Mouse (Mus musculus) heart, embryonic 12.5 days (tissue): ENCODE results near the gene Dnase1l2. TPM values are rescaled to one million over a fixed set of nuclear protein-coding genes. Genes with fewer than 3 reads are reported as not detected.
"Not testable (repeated sequence)": the region's sequence is repeated elsewhere in the genome, so short reads cannot be mapped to it uniquely, and the experiment has no call there.

Experiments
- ATAC-seq: fragments of 200-750 bp; cut with Nextera tagmentation; 2 replicates; pipeline ENCODE4 v1.8.0; 2017; ENCODE audit warnings: moderate TSS enrichment, moderate library complexity; ENCODE audit not compliant: insufficient number of reproducible peaks, low FRiP score
- H3K27ac ChIP-seq: fragments of 300-500 bp; sonication (generic); 2 replicates; pipeline ENCODE4 v1.5.1; 2016; ENCODE audit warnings: mild to moderate bottlenecking, moderate library complexity; ENCODE audit not compliant: poor library complexity, severe bottlenecking
- H3K27me3 ChIP-seq: fragments of 300-500 bp; sonication (generic); replicated peaks from 2 replicates; pipeline ENCODE4 v1.6.1; 2016; ENCODE audit warnings: mild to moderate bottlenecking, moderate library complexity
- H3K36me3 ChIP-seq: fragments of 300-500 bp; sonication (generic); 2 replicates; pipeline ENCODE4 v1.6.1; 2016; ENCODE audit warnings: mild to moderate bottlenecking, moderate library complexity
- H3K4me1 ChIP-seq: fragments of 300-500 bp; sonication (generic); replicated peaks from 2 replicates; pipeline ENCODE4 v1.6.1; 2016; ENCODE audit warnings: mild to moderate bottlenecking
- H3K4me2 ChIP-seq: fragments of 300-500 bp; sonication (generic); 2 replicates; pipeline ENCODE4 v1.6.1; 2016; ENCODE audit warnings: mild to moderate bottlenecking, moderate library complexity
- H3K4me3 ChIP-seq: fragments of 300-500 bp; sonication (generic); 2 replicates; pipeline ENCODE4 v1.5.1; 2016; ENCODE audit warnings: mild to moderate bottlenecking
- H3K9ac ChIP-seq: fragments of 300-500 bp; sonication (generic); 2 replicates; pipeline ENCODE4 v1.6.1; 2016; ENCODE audit warnings: mild to moderate bottlenecking, moderate library complexity
- H3K9me3 ChIP-seq: fragments of 300-500 bp; sonication (generic); replicated peaks from 2 replicates; pipeline ENCODE4 v1.6.1; 2016; ENCODE audit warnings: mild to moderate bottlenecking, moderate library complexity
- WGBS: fragments of 180-500 bp; shearing (Covaris S2); methylation state at CpG from one replicate; pipeline ENCODE4 v1.1.7; 2016; 5-methylcytosine and 5-hydroxymethylcytosine counted together
- polyA plus RNA-seq: library from polyadenylated mRNA; unstranded; fragments of >200 nt; fragmentation: Nextera tagmentation; extraction: Ambion mirVana; gene quantifications from 2 replicates; pipeline ENCODE4 v1.2.1, GENCODE M21; 2016

Dnase1l2 gene
- polyA plus RNA-seq, 1 experiment from 2014 or later: 2.3 TPM

- H3K27ac ChIP-seq: peak within 1 kb of the TSS; percentile 98
- H3K9me3 ChIP-seq: no peaks in the 10 kb centered on the region
- peak within 1 kb of the TSS; percentile 66 for H3K4me2 ChIP-seq
- peak; percentile 97 for ATAC-seq
- peaks cover 28% of the 10 kb centered on the region for H3K4me1 ChIP-seq
- WGBS: under 1% methylated on average over 48 of the region's 48 CpGs
- peaks cover 37% of the 10 kb centered on the region for H3K36me3 ChIP-seq
- peak within 1 kb of the TSS; percentile 80 for H3K4me3 ChIP-seq
- H3K27me3 ChIP-seq: no peaks in the 10 kb centered on the region
- H3K9ac ChIP-seq: peak within 1 kb of the TSS; percentile 92
Observed at GRCm38 (mm10) chr17:24426471-24427169, 16.3 kb downstream of the Dnase1l2 start, which contains the start of gene Eci1. Eci1 (plus strand) TSS chr17:24426641.

DNA sequence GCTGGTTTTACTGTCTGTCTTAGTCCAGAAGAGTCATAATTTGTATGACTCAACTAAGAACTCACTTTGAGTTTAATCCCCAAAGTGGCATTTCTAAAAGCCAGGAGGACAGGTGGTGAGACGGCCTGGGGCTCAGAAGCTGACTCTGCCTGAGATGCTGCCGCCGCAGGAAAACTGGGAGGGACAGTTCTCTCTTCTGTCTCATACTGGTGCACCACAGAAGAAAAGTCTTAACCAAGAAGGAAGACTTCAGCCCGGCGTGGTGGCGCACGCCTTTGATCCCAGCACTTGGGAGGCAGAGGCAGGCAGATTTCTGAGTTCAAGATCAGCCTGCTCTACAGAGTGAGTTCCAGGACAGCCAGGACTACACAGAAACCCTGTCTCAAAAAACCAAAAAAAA, 17.0 kb downstream of the Dnase1l2 start:
- Histone ChIP-seq H3K27me3 (no peaks in the 10 kb centered on the region), H3K4me3 (peak overlapping the region; percentile 80; the same call in 1 of the 2 replicates), H3K4me1 (peaks cover 28% of the 10 kb centered on the region), H3K27ac (peak overlapping the region; percentile 98; the same call in 1 of the 2 replicates), H3K9ac (no peak overlapping the region), H3K9me3 (no peaks in the 10 kb centered on the region), H3K36me3 (peaks cover 43% of the 10 kb centered on the region), H3K4me2 (peak overlapping the region; percentile 66)
- ATAC-seq: no peak
- 90% methylated on average over 7 of the region's 7 CpGs for WGBS

DNA sequence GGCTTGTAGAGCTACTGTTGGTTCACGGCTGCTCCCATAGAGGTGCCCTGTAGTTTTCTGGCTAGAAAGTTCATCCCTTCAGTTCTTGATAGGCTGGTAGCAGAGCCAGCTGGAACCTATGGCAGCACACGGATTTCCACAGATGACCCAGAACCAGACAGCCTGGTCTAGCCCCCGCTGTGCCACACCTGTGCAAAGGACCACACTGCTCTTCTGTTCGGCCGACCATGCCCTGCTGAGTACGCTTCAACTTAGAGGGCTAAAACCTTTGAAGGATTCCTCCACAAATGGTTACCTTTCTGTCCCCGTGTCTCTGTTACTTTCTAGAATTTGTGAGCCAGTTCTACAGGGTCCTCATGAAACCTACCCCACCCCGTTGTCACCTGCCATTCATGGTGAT, 17.6 kb downstream of the Dnase1l2 start:
- H3K27me3 ChIP-seq, H3K27ac ChIP-seq, H3K9ac ChIP-seq, H3K9me3 ChIP-seq, H3K4me2 ChIP-seq, ATAC-seq, H3K4me3 ChIP-seq: not testable (repeated sequence)
- Histone ChIP-seq H3K36me3 (peaks cover 48% of the 10 kb centered on the region), H3K4me1 (peaks cover 22% of the 10 kb centered on the region)
- WGBS: 94% methylated on average over 6 of the region's 8 CpGs

DNA sequence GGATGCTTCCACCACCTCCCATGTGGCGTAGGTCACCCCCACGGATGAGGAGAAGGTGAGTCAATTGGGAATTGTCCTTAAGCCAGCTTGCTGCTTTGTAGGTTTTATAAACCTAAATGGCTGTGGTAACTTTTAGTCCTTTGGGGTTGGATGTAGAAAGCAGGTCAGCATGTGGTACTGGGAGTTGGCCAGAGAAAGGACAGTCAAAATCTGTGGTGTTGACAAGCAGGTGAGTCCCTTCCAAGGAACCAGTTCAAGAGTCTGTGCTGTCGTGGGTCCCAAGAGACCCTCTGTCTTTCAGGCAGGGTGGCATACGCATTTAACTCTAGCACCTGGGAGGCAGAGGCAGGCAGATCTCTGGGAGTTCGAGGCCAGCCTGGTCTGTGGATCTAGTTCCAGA, 18.4 kb downstream of the Dnase1l2 start:
- no peak overlapping the region for H3K4me3 ChIP-seq
- peaks cover 14% of the 10 kb centered on the region for H3K4me1 ChIP-seq
- H3K9ac ChIP-seq: no peak overlapping the region
- peaks cover 57% of the 10 kb centered on the region for H3K36me3 ChIP-seq
- ATAC-seq: no peak
- H3K9me3 ChIP-seq: no peaks in the 10 kb centered on the region
- no peaks in the 10 kb centered on the region for H3K27me3 ChIP-seq
- WGBS: 96% methylated on average over 5 of the region's 5 CpGs
- no peak overlapping the region for H3K4me2 ChIP-seq
- H3K27ac ChIP-seq: no peak overlapping the region

GRCm38 (mm10) chr17:24423114-24423513, 19.8 kb downstream of the Dnase1l2 start:
- Histone ChIP-seq H3K4me1 (peaks cover 6% of the 10 kb centered on the region; the same call in 1 of the 2 replicates), H3K4me2 (no peak overlapping the region), H3K4me3 (no peak overlapping the region), H3K9ac (no peak overlapping the region), H3K27ac (no peak overlapping the region), H3K9me3 (no peaks in the 10 kb centered on the region), H3K27me3 (no peaks in the 10 kb centered on the region), H3K36me3 (peaks cover 71% of the 10 kb centered on the region)
- WGBS: 95% methylated on average over 4 of the region's 4 CpGs
- ATAC-seq: no peak

GRCm38 (mm10) chr17:24416051-24416652, 26.8 kb downstream of the Dnase1l2 start:
- peak overlapping the region; percentile 94 for H3K9ac ChIP-seq

DNA sequence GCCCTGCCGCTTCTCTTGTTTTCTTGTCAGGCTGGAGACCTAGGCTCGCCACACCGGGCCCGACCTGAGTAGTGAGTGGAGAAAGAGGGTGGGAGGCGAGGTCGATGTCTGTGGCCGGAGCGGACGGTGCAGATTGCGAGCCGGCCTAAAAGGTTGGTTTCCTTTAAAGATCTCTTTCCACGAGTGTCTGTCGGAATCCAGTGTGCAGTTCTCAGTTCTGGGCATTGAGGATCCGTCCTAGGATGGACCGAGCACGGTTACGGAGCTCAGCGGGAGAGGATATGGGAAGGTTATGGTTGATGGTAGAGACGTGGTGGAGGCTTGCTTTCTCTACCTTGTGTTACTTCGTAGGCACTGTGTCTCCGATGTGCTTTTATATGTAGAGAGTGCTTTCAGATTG, 27.9 kb downstream of the Dnase1l2 start:
- no peak for ATAC-seq
- Histone ChIP-seq H3K4me2 (peak overlapping the region; percentile 99), H3K36me3 (peaks cover 52% of the 10 kb centered on the region), H3K27ac (peak overlapping the region; percentile 96), H3K9ac (peak overlapping the region; percentile 94), H3K4me1 (peaks cover 39% of the 10 kb centered on the region), H3K9me3 (no peaks in the 10 kb centered on the region), H3K4me3 (peak overlapping the region; percentile 98), H3K27me3 (no peaks in the 10 kb centered on the region)
- under 1% methylated on average over 21 of the region's 21 CpGs for WGBS

More at GRCm38 (mm10) chr17:24416051-24416652, 26.8 kb downstream of the Dnase1l2 start:
- no peak overlapping the region for H3K27ac ChIP-seq
- WGBS: 75% methylated on average over 3 of the region's 3 CpGs
- no peaks in the 10 kb centered on the region for H3K27me3 ChIP-seq
- H3K9me3 ChIP-seq: no peaks in the 10 kb centered on the region
- peak overlapping the region; percentile 98 for H3K4me3 ChIP-seq
- H3K36me3 ChIP-seq: peaks cover 56% of the 10 kb centered on the region
- no peak for ATAC-seq
- peaks cover 39% of the 10 kb centered on the region for H3K4me1 ChIP-seq
- H3K4me2 ChIP-seq: peak overlapping the region; percentile 99

DNA sequence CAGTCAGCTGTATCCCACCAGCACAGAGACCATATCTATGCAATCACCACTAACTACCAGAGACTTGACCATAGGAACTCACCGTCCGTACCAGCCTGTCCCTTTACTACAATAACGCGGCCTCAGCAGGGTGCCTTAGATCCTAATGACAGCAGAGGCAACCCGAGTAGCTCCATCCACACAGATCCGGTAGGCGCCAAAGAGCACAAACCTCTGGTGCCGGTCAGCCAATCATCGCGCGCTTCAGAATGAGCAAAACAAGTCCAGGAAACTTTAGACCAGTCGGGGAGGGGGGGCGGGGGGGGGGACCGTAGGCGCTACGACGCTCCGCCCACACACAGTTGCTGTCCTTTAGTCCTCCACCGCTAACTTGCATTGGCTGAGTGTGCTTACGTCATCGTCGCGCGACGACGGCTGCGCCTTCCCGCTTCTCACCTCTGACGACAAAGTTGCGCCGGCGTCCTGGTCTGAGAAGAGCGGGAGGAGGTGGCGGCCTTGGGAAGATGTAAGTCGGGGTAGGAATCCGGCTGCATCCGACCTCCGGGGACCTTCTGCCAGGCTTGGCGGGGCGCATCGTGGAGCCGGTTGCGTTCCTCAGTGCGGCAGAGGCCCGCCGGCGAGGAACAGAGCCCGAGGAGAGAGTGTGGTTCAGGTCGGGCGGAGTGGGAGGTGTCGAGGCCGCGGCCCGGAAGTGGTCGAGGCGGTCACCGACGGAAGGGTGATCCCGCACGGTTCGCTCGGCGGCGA, 28.5 kb downstream of the Dnase1l2 start, which contains the start of gene Rnps1:
Gene Rnps1 (plus strand): TSS at position 336 of the 747 bp plus-strand sequence.
- H3K36me3 ChIP-seq: peaks cover 52% of the 10 kb centered on the region
- H3K4me3 ChIP-seq: peak within 1 kb of the TSS; percentile 98
- peak within 1 kb of the TSS; percentile 94 for H3K9ac ChIP-seq
- peak within 1 kb of the TSS; percentile 96 for H3K27ac ChIP-seq
- peaks cover 39% of the 10 kb centered on the region for H3K4me1 ChIP-seq
- ATAC-seq: peak; percentile 94
- H3K4me2 ChIP-seq: peak within 1 kb of the TSS; percentile 99
- WGBS: under 1% methylated on average over 64 of the region's 64 CpGs
- no peaks in the 10 kb centered on the region for H3K9me3 ChIP-seq
- no peaks in the 10 kb centered on the region for H3K27me3 ChIP-seq

DNA sequence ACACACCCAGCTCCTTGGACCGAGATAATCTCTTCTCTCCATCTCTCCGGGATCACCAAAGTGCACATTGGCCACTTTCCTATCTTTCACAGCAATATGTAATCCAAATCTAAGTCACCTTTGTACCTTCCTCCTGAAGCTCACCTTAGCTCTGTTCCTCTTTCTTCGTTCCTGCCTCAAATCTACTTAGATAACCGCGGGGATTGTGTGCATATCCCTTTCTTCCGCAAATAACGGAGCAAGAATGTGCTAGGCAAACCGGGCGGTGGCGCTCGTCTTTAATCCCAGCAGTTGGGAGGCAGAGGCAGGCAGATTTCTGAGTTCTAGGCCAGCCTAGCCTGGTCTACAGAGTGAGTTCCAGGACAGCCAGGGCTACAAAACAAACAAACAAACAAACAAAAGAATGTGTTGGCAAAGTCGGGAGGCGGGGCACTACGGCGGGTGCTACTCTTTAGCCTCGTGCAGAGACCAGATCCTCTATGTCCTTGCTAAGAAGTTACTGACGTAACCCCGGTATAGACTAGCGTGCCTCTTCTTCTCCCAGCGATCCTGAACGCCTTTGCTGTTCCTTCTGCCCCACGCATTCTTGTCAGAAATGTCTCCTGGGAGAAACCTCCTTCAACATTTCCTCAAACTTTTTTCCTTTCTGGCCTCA, 29.2 kb downstream of the Dnase1l2 start:
- H3K36me3 ChIP-seq: peaks cover 52% of the 10 kb centered on the region
- H3K27me3 ChIP-seq: no peaks in the 10 kb centered on the region
- H3K4me2 ChIP-seq: peak overlapping the region; percentile 99
- H3K9ac ChIP-seq: peak overlapping the region; percentile 69
- peak; percentile 40 for ATAC-seq
- H3K4me3 ChIP-seq: peak overlapping the region; percentile 98
- 26% methylated on average over 22 of the region's 22 CpGs for WGBS
- H3K27ac ChIP-seq: peak overlapping the region; percentile 92
- H3K9me3 ChIP-seq: no peaks in the 10 kb centered on the region
- H3K4me1 ChIP-seq: peaks cover 39% of the 10 kb centered on the region

GRCm38 (mm10) chr17:24407116-24407803, 35.6 kb downstream of the Dnase1l2 start:
- no peak for ATAC-seq
- H3K4me3 ChIP-seq: no peak overlapping the region
- no peaks in the 10 kb centered on the region for H3K4me1 ChIP-seq
- no peak overlapping the region for H3K4me2 ChIP-seq
- 85% methylated on average over 12 of the region's 12 CpGs for WGBS
- peaks cover 71% of the 10 kb centered on the region for H3K36me3 ChIP-seq
- H3K27me3 ChIP-seq: no peaks in the 10 kb centered on the region
- no peaks in the 10 kb centered on the region for H3K9me3 ChIP-seq
- H3K27ac ChIP-seq: no peak overlapping the region
- no peak overlapping the region for H3K9ac ChIP-seq
